Mouse (Mus musculus) C2C12 (cell line): ENCODE data around the gene Bpi. TPM values are rescaled to one million over a fixed set of nuclear protein-coding genes. Genes with fewer than 3 reads are reported as not detected.

Experiments used
- H3K27me3 ChIP-seq: one replicate; pipeline ENCODE4 v1.6.1; 2011; ENCODE audit not compliant: control insufficient read depth, insufficient read depth, insufficient read length
- H3K36me3 ChIP-seq: one replicate; pipeline ENCODE4 v1.6.1; 2011; ENCODE audit not compliant: control insufficient read depth, insufficient read depth
- H3K4me3 ChIP-seq: one replicate; pipeline ENCODE4 v1.5.1; 2011; ENCODE audit warnings: mild to moderate bottlenecking, control low read depth; ENCODE audit not compliant: poor library complexity, insufficient read depth, severe bottlenecking
- H3K79me2 ChIP-seq: one replicate; pipeline ENCODE4 v1.6.1; 2011; ENCODE audit not compliant: control insufficient read depth, insufficient read depth
- H3K79me3 ChIP-seq: one replicate; pipeline ENCODE4 v1.6.1; 2011; ENCODE audit warnings: low read depth, control low read depth
- H3ac ChIP-seq: one replicate; pipeline ENCODE3; 2011; ENCODE audit warnings: low read depth; ENCODE audit not compliant: control insufficient read depth, insufficient read length
- CEBPB ChIP-seq: IDR thresholded peaks from one replicate; pipeline ENCODE4 v1.6.1; 2011; ENCODE audit warnings: low read depth, mild to moderate bottlenecking, control low read depth, moderate library complexity
- CTCF ChIP-seq: IDR thresholded peaks from one replicate; pipeline ENCODE4 v1.5.1; 2011; ENCODE audit not compliant: control insufficient read depth, insufficient read depth, insufficient read length
- FOSL1 ChIP-seq: IDR thresholded peaks from one replicate; pipeline ENCODE4 v1.8.0; 2011; ENCODE audit warnings: mild to moderate bottlenecking, low read length; ENCODE audit not compliant: poor library complexity, insufficient read depth, severe bottlenecking
- MAX ChIP-seq: IDR thresholded peaks from one replicate; pipeline ENCODE4 v1.6.1; 2011; ENCODE audit warnings: mild to moderate bottlenecking, control low read depth
- MYOD1 ChIP-seq: IDR thresholded peaks from one replicate; pipeline ENCODE4 v1.6.1; 2011; ENCODE audit warnings: low read depth; ENCODE audit not compliant: control insufficient read depth, insufficient read length
- MYOG ChIP-seq: IDR thresholded peaks from one replicate; pipeline ENCODE4 v1.6.1; 2011; ENCODE audit not compliant: control insufficient read depth, insufficient read length; ENCODE audit errors: extremely low read depth
- USF1 ChIP-seq: IDR thresholded peaks from one replicate; pipeline ENCODE4 v1.6.1; 2011; ENCODE audit warnings: low read depth, mild to moderate bottlenecking, control low read depth, moderate library complexity
- polyA plus RNA-seq: library from polyadenylated mRNA; unstranded; fragments of >200 nt; fragmentation: generic; extraction: Trizol; gene quantifications from one replicate; pipeline ENCODE4 v1.2.1, GENCODE M21; 2012; ENCODE audit warnings: missing spikeins

Bpi gene
- polyA plus RNA-seq, 1 experiment, result not detected

GRCm38 (mm10) chr2:158281497-158282205 lies 23.8 kb downstream of the Bpi start:
- Histone ChIP-seq H3K4me3 (no peak overlapping the region), H3K79me3 (no peaks in the 10 kb centered on the region), H3K27me3 (no peaks in the 10 kb centered on the region), H3ac (no peak overlapping the region), H3K36me3 (no peaks in the 10 kb centered on the region), H3K79me2 (no peaks in the 10 kb centered on the region)
- no peak for TF ChIP-seq MYOD1
- no peak for TF ChIP-seq MAX
- no peak for TF ChIP-seq CTCF
- no peak for TF ChIP-seq CEBPB
- no peak for TF ChIP-seq MYOG
- no peak for TF ChIP-seq FOSL1
- TF ChIP-seq USF1, result no peak

GRCm38 (mm10) chr2:158283136-158283535 lies 25.2 kb downstream of the Bpi start:
- Histone ChIP-seq H3K79me3 (no peaks in the 10 kb centered on the region), H3ac (no peak overlapping the region), H3K4me3 (no peak overlapping the region), H3K36me3 (no peaks in the 10 kb centered on the region), H3K79me2 (no peaks in the 10 kb centered on the region), H3K27me3 (no peaks in the 10 kb centered on the region)
- TF ChIP-seq MAX (no peak), USF1 (no peak), MYOD1 (no peak), FOSL1 (no peak), CEBPB (no peak), CTCF (no peak), MYOG (no peak)

- Histone ChIP-seq H3K27me3 (no peaks in the 10 kb centered on the region), H3ac (no peak overlapping the region), H3K79me2 (no peaks in the 10 kb centered on the region), H3K79me3 (no peaks in the 10 kb centered on the region), H3K36me3 (no peaks in the 10 kb centered on the region), H3K4me3 (no peak overlapping the region)
- TF ChIP-seq CTCF (no peak), CEBPB (no peak), FOSL1 (no peak), MAX (no peak), USF1 (no peak), MYOG (no peak), MYOD1 (no peak)
These were observed 25.9 kb downstream of the Bpi start for GRCm38 (mm10) chr2:158283771-158284170.

GRCm38 (mm10) chr2:158284571-158284970 lies 26.7 kb downstream of the Bpi start:
- no peaks in the 10 kb centered on the region for H3K36me3 ChIP-seq
- H3ac ChIP-seq, result no peak overlapping the region
- no peaks in the 10 kb centered on the region for H3K79me2 ChIP-seq
- H3K4me3 ChIP-seq, result no peak overlapping the region
- TF ChIP-seq FOSL1 (no peak), MYOG (no peak), CEBPB (no peak), MYOD1 (no peak), CTCF (peak; percentile 74), USF1 (peak; percentile 39), MAX (no peak)
- no peaks in the 10 kb centered on the region for H3K79me3 ChIP-seq
- H3K27me3 ChIP-seq, result no peaks in the 10 kb centered on the region

- Histone ChIP-seq H3K36me3 (no peaks in the 10 kb centered on the region), H3K79me2 (no peaks in the 10 kb centered on the region), H3ac (no peak overlapping the region), H3K4me3 (no peak overlapping the region), H3K27me3 (no peaks in the 10 kb centered on the region), H3K79me3 (no peaks in the 10 kb centered on the region)
- no peak for TF ChIP-seq CTCF
These were observed 27.8 kb downstream of the Bpi start for GRCm38 (mm10) chr2:158285655-158286054.

- Histone ChIP-seq H3K79me3 (no peaks in the 10 kb centered on the region), H3K79me2 (no peaks in the 10 kb centered on the region), H3K27me3 (peaks cover 12% of the 10 kb centered on the region), H3ac (no peak overlapping the region), H3K4me3 (no peak overlapping the region), H3K36me3 (no peaks in the 10 kb centered on the region)
- TF ChIP-seq FOSL1 (no peak), MAX (no peak)
These were observed 37.8 kb downstream of the Bpi start for GRCm38 (mm10) chr2:158295700-158296099.
